Comparison of ENCODE assay signal across 14 mouse cellular contexts in the genomic region with DNA sequence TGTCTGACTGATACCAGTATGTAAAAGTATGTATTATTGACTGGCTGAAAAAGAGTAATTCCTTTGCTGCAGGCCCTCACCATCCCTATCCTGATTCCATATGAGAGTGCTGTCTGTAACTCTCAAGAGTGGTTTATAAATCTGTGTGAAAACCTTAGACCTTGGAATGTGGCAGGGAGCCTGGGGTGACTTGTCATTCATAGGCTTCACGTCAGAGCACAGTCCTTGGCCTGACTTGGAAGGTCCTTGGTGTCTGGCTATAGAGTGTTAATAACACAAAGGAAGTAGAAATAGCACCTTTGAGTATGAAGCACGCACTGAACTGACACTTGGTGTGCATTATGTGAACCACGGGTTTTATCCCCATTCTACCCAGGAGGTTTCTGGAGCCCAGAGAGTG.
DNase-seq lines count a peak whose midpoint lies in the region.
"Had no signal": no experiment of that assay in that cellular context is flagged by ENCODE, and none has a peak within 500 bp of the region (broad histone marks: within the 10 kb centered on the region; RNA-seq: fewer than 3 reads in every experiment).

No protein-coding gene starts in this region.

- peak; percentile 38 to 80 for DNase-seq in adrenal gland, adult (ENCODE audit: inconsistent age in 2 of 2, low spot score in 1 of 2)
- DNase-seq in adrenal gland, adult 18-20 months (ENCODE audit: low spot score in 2 of 2) = no peak
- DNase-seq in adrenal gland, adult 8-10 months = peak; percentile 56
- DNase-seq in adrenal gland, postnatal 14 days = peak; percentile 47
- DNase-seq in adrenal gland, postnatal 36 days = peak; percentile 40 to 64
- DNase-seq in kidney, postnatal 36 days = no peak
- DNase-seq in right cerebral cortex, postnatal 4 days = no peak
- DNase-seq: B cell, adult 2 months; cerebellum, adult 11-12 months; cerebellum, adult 2 months; cerebellum, adult 9-10 months; cerebellum, postnatal 10 days; cerebellum, postnatal 25 days; forebrain, postnatal 0 days had no signal

Comparison
In these comparisons a context has a peak if more than half of its experiments do, and no peak if none do; other contexts are left out.
1. DNase-seq: peak in adrenal gland, adult (2 of 2), adrenal gland, adult 8-10 months (single experiment), adrenal gland, postnatal 14 days (single experiment) and adrenal gland, postnatal 36 days (2 of 2); none in adrenal gland, adult 18-20 months (0 of 2), kidney, postnatal 36 days (0 of 2) and right cerebral cortex, postnatal 4 days (single experiment).